15 mouse cellular contexts compared by ENCODE assay signal in genomic region chr6:77694093-77694492, GRCm38 (mm10).
A peak's percentile ranks its signal among the peaks of the same experiment; 100 is the strongest.
DNase-seq lines count a peak whose midpoint lies in the region; TF ChIP-seq lines count a peak whose summit lies in the region.
"Had no signal": no experiment of that assay in that cellular context is flagged by ENCODE, and none has a peak within 500 bp of the region (broad histone marks: within the 10 kb centered on the region; RNA-seq: fewer than 3 reads in every experiment).

No protein-coding gene starts in this region.

- peak; percentile 7 to 19 for DNase-seq in heart, postnatal 10 days
- no peak for DNase-seq in heart, adult 11 months
- DNase-seq in right cerebral cortex, adult 18-20 months: peak; percentile 48
- no peak for DNase-seq in right cerebral cortex, postnatal 25 days
- DNase-seq in fibroblast of lung, adult 2 months (ENCODE audit: low read depth): peak; percentile 2
- peak; percentile 4 to 40 for DNase-seq in right cerebral cortex, postnatal 36 days (ENCODE audit: low spot score in 2 of 2)
- DNase-seq in gastrocnemius, adult 2 months: no peak
- DNase-seq: cerebellum, adult 8-10 months; kidney, adult 11 months; kidney, postnatal 36 days; thymus, postnatal 25 days had no signal

- no peak overlapping the region for H3K4me3 ChIP-seq in gastrocnemius, adult 2 months
- H3K4me3 ChIP-seq: limb, embryonic 13.5 days; stomach, embryonic 15.5 days had no signal

- intact Hi-C loops in heart, postnatal 10 days (cut with DNase I): no loop called here
- intact Hi-C loops in gastrocnemius, adult 2 months (cut with DNase I): no loop called here

- no peak for TF ChIP-seq CTCF in gastrocnemius, adult 2 months (IDR thresholded peaks at IDR 0.05)

- H3K27ac ChIP-seq in gastrocnemius, adult 2 months: no peak overlapping the region
- H3K27ac ChIP-seq: hindbrain, embryonic 14.5 days; limb, embryonic 13.5 days; macrophage; stomach, embryonic 15.5 days had no signal

Comparison
In these comparisons a context has a peak if more than half of its experiments do, and no peak if none do; other contexts are left out.
1. DNase-seq: peak in heart, postnatal 10 days (2 of 2), right cerebral cortex, adult 18-20 months (single experiment), fibroblast of lung, adult 2 months (single experiment) and right cerebral cortex, postnatal 36 days (2 of 2); none in heart, adult 11 months (single experiment), right cerebral cortex, postnatal 25 days (single experiment) and gastrocnemius, adult 2 months (single experiment).